Mouse (Mus musculus) embryonic fibroblast, embryonic 13.5 days (primary cell): Measurements from ENCODE around the gene Ptprd.

ENCODE experiments used
- CTCF ChIP-seq: IDR thresholded peaks from 2 replicates; pipeline ENCODE4 v1.5.1; 2011; ENCODE audit warnings: mild to moderate bottlenecking, control low read depth, low read length, moderate library complexity, borderline replicate concordance; ENCODE audit not compliant: insufficient read depth
- POLR2A ChIP-seq: IDR thresholded peaks from 2 replicates; pipeline ENCODE4 v1.6.1; 2011; ENCODE audit warnings: low read depth, mild to moderate bottlenecking, control low read depth, low read length, moderate library complexity

DNA sequence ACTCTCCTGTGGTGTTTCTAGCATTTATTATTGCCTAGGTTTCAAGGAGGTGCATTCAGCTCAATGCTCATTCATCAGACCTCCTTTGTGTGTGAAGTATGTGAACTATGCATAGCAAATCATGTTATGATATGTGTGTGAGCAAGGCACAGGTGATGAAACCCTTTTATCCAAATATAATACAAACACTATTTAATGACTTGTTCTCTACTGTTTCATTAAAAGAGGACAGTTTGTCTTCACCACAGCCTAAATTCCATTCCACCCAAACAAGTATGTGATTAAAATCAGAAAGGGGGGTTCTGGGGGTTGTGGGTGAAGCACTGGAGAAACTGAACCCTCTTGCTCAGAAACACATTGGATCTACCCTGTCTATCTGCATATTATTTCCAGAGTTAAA is 1752.1 kb downstream of the Ptprd start:
- no peak for TF ChIP-seq CTCF
- no peak for TF ChIP-seq POLR2A
